Mouse (Mus musculus) C2C12 (cell line): Measurements from ENCODE around the gene Eepd1.
"Not testable (repeated sequence)": the region's sequence is repeated elsewhere in the genome, so short reads cannot be mapped to it uniquely, and the experiment has no call there.

Experiments used
- CEBPB ChIP-seq: IDR thresholded peaks from one replicate; pipeline ENCODE4 v1.6.1; 2011; ENCODE audit warnings: low read depth, mild to moderate bottlenecking, control low read depth, moderate library complexity
- CTCF ChIP-seq: IDR thresholded peaks from one replicate; pipeline ENCODE4 v1.5.1; 2011; ENCODE audit not compliant: control insufficient read depth, insufficient read depth, insufficient read length
- FOSL1 ChIP-seq: IDR thresholded peaks from one replicate; pipeline ENCODE4 v1.8.0; 2011; ENCODE audit warnings: mild to moderate bottlenecking, low read length; ENCODE audit not compliant: poor library complexity, insufficient read depth, severe bottlenecking
- MAX ChIP-seq: IDR thresholded peaks from one replicate; pipeline ENCODE4 v1.6.1; 2011; ENCODE audit warnings: mild to moderate bottlenecking, control low read depth
- MYOD1 ChIP-seq: IDR thresholded peaks from one replicate; pipeline ENCODE4 v1.6.1; 2011; ENCODE audit warnings: low read depth; ENCODE audit not compliant: control insufficient read depth, insufficient read length
- USF1 ChIP-seq: IDR thresholded peaks from one replicate; pipeline ENCODE4 v1.6.1; 2011; ENCODE audit warnings: low read depth, mild to moderate bottlenecking, control low read depth, moderate library complexity

- TF ChIP-seq CTCF, MYOD1, MAX, CEBPB, USF1, FOSL1: not testable (repeated sequence)
These were observed 41.3 kb upstream of the Eepd1 start for GRCm38 (mm10) chr9:25440046-25440445.
